Mouse (Mus musculus) thymus, adult 2 months (tissue): Measurements from ENCODE around the gene Ecel1. TPM values are rescaled to one million over a fixed set of nuclear protein-coding genes. Genes with fewer than 3 reads are reported as not detected.
A peak's percentile ranks its signal among the peaks of the same experiment; 100 is the strongest.

Experiments used
- DNase-seq: peaks from one replicate; pipeline ENCODE4 v3.0.0; 2021
- H3K27ac ChIP-seq: fragments of 200-500 bp; 2 replicates; pipeline ENCODE4 v1.5.1; 2012; ENCODE audit warnings: low read length, control low read depth; ENCODE audit not compliant: control insufficient read depth, insufficient read depth
- H3K27me3 ChIP-seq: fragments of 200-500 bp; 2 replicates; pipeline ENCODE4 v1.6.1; 2012; ENCODE audit warnings: mild to moderate bottlenecking, low read length, moderate library complexity, mixed read lengths; ENCODE audit not compliant: control insufficient read depth, insufficient read depth
- H3K36me3 ChIP-seq: fragments of 200-500 bp; 2 replicates; pipeline ENCODE4 v1.6.1; 2012; ENCODE audit warnings: mild to moderate bottlenecking, low read length, moderate library complexity; ENCODE audit not compliant: control insufficient read depth, insufficient read depth
- H3K4me1 ChIP-seq: fragments of 200-500 bp; replicated peaks from 2 replicates; pipeline ENCODE4 v1.6.1; 2012; ENCODE audit warnings: low read length; ENCODE audit not compliant: control insufficient read depth, insufficient read depth
- H3K4me3 ChIP-seq: fragments of 200-500 bp; 2 replicates; pipeline ENCODE4 v1.5.1; 2012; ENCODE audit warnings: mild to moderate bottlenecking, low read length, control low read depth, moderate library complexity; ENCODE audit not compliant: control insufficient read depth, insufficient read depth
- CTCF ChIP-seq: fragments of 200-500 bp; IDR thresholded peaks from 2 replicates; pipeline ENCODE4 v1.5.1; 2012; ENCODE audit warnings: mild to moderate bottlenecking, control low read depth, low read length, moderate library complexity, borderline replicate concordance; ENCODE audit not compliant: control insufficient read depth, poor library complexity, insufficient read depth; ENCODE audit errors: extremely low read depth
- POLR2A ChIP-seq: fragments of 200-500 bp; IDR thresholded peaks from 2 replicates; pipeline ENCODE4 v1.6.1; 2012; ENCODE audit warnings: mild to moderate bottlenecking, low read length, control low read depth, moderate library complexity; ENCODE audit not compliant: control insufficient read depth, poor library complexity, insufficient read depth; ENCODE audit errors: extremely low read depth
- WGBS: fragments of 180-500 bp; shearing (Covaris S2); methylation state at CpG from one replicate; pipeline ENCODE4 v1.1.7; 2018; 5-methylcytosine and 5-hydroxymethylcytosine counted together
- polyA plus RNA-seq: library from polyadenylated mRNA; depleted of rRNA; stranded (reverse); fragments of >200 nt; gene quantifications from 2 replicates; pipeline ENCODE4 v1.2.3, GENCODE M21; 2012

The Ecel1 gene
- polyA plus RNA-seq, 1 experiment, result 2.4 TPM

GRCm38 (mm10) chr1:87184751-87185139 is 28.4 kb upstream of the Ecel1 start:
- Histone ChIP-seq H3K27ac (no peak overlapping the region), H3K4me3 (0 out of 2 replicates have a peak overlapping the region, but pooled peaks have one; percentile 2), H3K4me1 (peaks cover 13% of the 10 kb centered on the region; the same call in 1 of the 2 replicates), H3K27me3 (peaks cover 8% of the 10 kb centered on the region), H3K36me3 (no peaks in the 10 kb centered on the region)
- peak; percentile 65 for DNase-seq
- TF ChIP-seq POLR2A (no peak), CTCF (peak; percentile 79)
- whole genome bisulfite sequencing, result 7% methylated on average over 20 of the region's 20 CpGs

GRCm38 (mm10) chr1:87183998-87184750 is 27.9 kb upstream of the Ecel1 start:
- peaks cover 8% of the 10 kb centered on the region for H3K27me3 ChIP-seq
- 39% methylated on average over 15 of the region's 15 CpGs for WGBS
- H3K36me3 ChIP-seq, result no peaks in the 10 kb centered on the region
- peaks cover 13% of the 10 kb centered on the region; the same call in 1 of the 2 replicates for H3K4me1 ChIP-seq
- 0 out of 2 replicates have a peak overlapping the region, but pooled peaks have one; percentile 2 for H3K4me3 ChIP-seq
- no peak for DNase-seq
- no peak for TF ChIP-seq POLR2A
- TF ChIP-seq CTCF, result no peak
- H3K27ac ChIP-seq, result no peak overlapping the region

GRCm38 (mm10) chr1:87183013-87183412 is 26.7 kb upstream of the Ecel1 start, which contains the start of gene Prss56:
Gene Prss56, plus strand, starts transcription at chr1:87183313.
- Histone ChIP-seq H3K4me3 (no peak within 1 kb of the TSS), H3K27me3 (peaks cover 8% of the 10 kb centered on the region), H3K36me3 (no peaks in the 10 kb centered on the region), H3K27ac (no peak within 1 kb of the TSS), H3K4me1 (peaks cover 13% of the 10 kb centered on the region; the same call in 1 of the 2 replicates)
- 79% methylated on average over 9 of the region's 9 CpGs for WGBS
- TF ChIP-seq POLR2A, result no peak
- no peak for TF ChIP-seq CTCF
- DNase-seq, result no peak

GRCm38 (mm10) chr1:87180896-87181295 is 24.6 kb upstream of the Ecel1 start:
- TF ChIP-seq POLR2A (no peak), CTCF (no peak)
- Histone ChIP-seq H3K27ac (no peak overlapping the region), H3K36me3 (no peaks in the 10 kb centered on the region), H3K4me3 (no peak overlapping the region), H3K27me3 (no peaks in the 10 kb centered on the region; the same call in 1 of the 2 replicates), H3K4me1 (peaks cover 6% of the 10 kb centered on the region; the same call in 1 of the 2 replicates)
- 34% methylated on average over 5 of the region's 5 CpGs for WGBS
- no peak for DNase-seq

GRCm38 (mm10) chr1:87175852-87176292 is 19.6 kb upstream of the Ecel1 start:
- no peak overlapping the region for H3K4me3 ChIP-seq
- no peaks in the 10 kb centered on the region for H3K36me3 ChIP-seq
- DNase-seq, result no peak
- no peaks in the 10 kb centered on the region; the same call in 1 of the 2 replicates for H3K27me3 ChIP-seq
- TF ChIP-seq POLR2A, result no peak
- no peak for TF ChIP-seq CTCF
- no peaks in the 10 kb centered on the region for H3K4me1 ChIP-seq
- WGBS, result 34% methylated on average over 11 of the region's 11 CpGs
- H3K27ac ChIP-seq, result no peak overlapping the region

GRCm38 (mm10) chr1:87174006-87174955 is 18.0 kb upstream of the Ecel1 start:
- Histone ChIP-seq H3K27me3 (no peaks in the 10 kb centered on the region; the same call in 1 of the 2 replicates), H3K36me3 (no peaks in the 10 kb centered on the region), H3K4me3 (no peak overlapping the region), H3K27ac (no peak overlapping the region), H3K4me1 (no peaks in the 10 kb centered on the region)
- no peak for TF ChIP-seq POLR2A
- TF ChIP-seq CTCF, result peak; percentile 87
- 36% methylated on average over 28 of the region's 28 CpGs for WGBS
- DNase-seq, result peak; percentile 61
